Mouse (Mus musculus) thymus, adult 2 months (tissue): Measurements from ENCODE around the gene Gucy2d. TPM values are rescaled to one million over a fixed set of nuclear protein-coding genes. Genes with fewer than 3 reads are reported as not detected.

Experiments used
- DNase-seq: peaks from one replicate; pipeline ENCODE4 v3.0.0; 2021
- H3K27ac ChIP-seq: fragments of 200-500 bp; 2 replicates; pipeline ENCODE4 v1.5.1; 2012; ENCODE audit warnings: low read length, control low read depth; ENCODE audit not compliant: control insufficient read depth, insufficient read depth
- H3K27me3 ChIP-seq: fragments of 200-500 bp; 2 replicates; pipeline ENCODE4 v1.6.1; 2012; ENCODE audit warnings: mild to moderate bottlenecking, low read length, moderate library complexity, mixed read lengths; ENCODE audit not compliant: control insufficient read depth, insufficient read depth
- H3K36me3 ChIP-seq: fragments of 200-500 bp; 2 replicates; pipeline ENCODE4 v1.6.1; 2012; ENCODE audit warnings: mild to moderate bottlenecking, low read length, moderate library complexity; ENCODE audit not compliant: control insufficient read depth, insufficient read depth
- H3K4me1 ChIP-seq: fragments of 200-500 bp; replicated peaks from 2 replicates; pipeline ENCODE4 v1.6.1; 2012; ENCODE audit warnings: low read length; ENCODE audit not compliant: control insufficient read depth, insufficient read depth
- H3K4me3 ChIP-seq: fragments of 200-500 bp; 2 replicates; pipeline ENCODE4 v1.5.1; 2012; ENCODE audit warnings: mild to moderate bottlenecking, low read length, control low read depth, moderate library complexity; ENCODE audit not compliant: control insufficient read depth, insufficient read depth
- CTCF ChIP-seq: fragments of 200-500 bp; IDR thresholded peaks from 2 replicates; pipeline ENCODE4 v1.5.1; 2012; ENCODE audit warnings: mild to moderate bottlenecking, control low read depth, low read length, moderate library complexity, borderline replicate concordance; ENCODE audit not compliant: control insufficient read depth, poor library complexity, insufficient read depth; ENCODE audit errors: extremely low read depth
- POLR2A ChIP-seq: fragments of 200-500 bp; IDR thresholded peaks from 2 replicates; pipeline ENCODE4 v1.6.1; 2012; ENCODE audit warnings: mild to moderate bottlenecking, low read length, control low read depth, moderate library complexity; ENCODE audit not compliant: control insufficient read depth, poor library complexity, insufficient read depth; ENCODE audit errors: extremely low read depth
- WGBS: fragments of 180-500 bp; shearing (Covaris S2); methylation state at CpG from one replicate; pipeline ENCODE4 v1.1.7; 2018; 5-methylcytosine and 5-hydroxymethylcytosine counted together
- polyA plus RNA-seq: library from polyadenylated mRNA; depleted of rRNA; stranded (reverse); fragments of >200 nt; gene quantifications from 2 replicates; pipeline ENCODE4 v1.2.3, GENCODE M21; 2012

Gucy2d gene
- polyA plus RNA-seq, 1 experiment = 0.22 TPM

GRCm38 (mm10) chr7:98500470-98500869 is 60.3 kb downstream of the Gucy2d start:
- no peak for DNase-seq
- no peak for TF ChIP-seq POLR2A
- no peak for TF ChIP-seq CTCF
- Histone ChIP-seq H3K27ac (no peak overlapping the region), H3K27me3 (no peaks in the 10 kb centered on the region), H3K36me3 (no peaks in the 10 kb centered on the region), H3K4me1 (peaks cover 25% of the 10 kb centered on the region), H3K4me3 (no peak overlapping the region)
- 97% methylated on average over 3 of the region's 3 CpGs for WGBS

GRCm38 (mm10) chr7:98501078-98501477 is 60.9 kb downstream of the Gucy2d start:
- TF ChIP-seq CTCF = no peak
- no peak for TF ChIP-seq POLR2A
- Histone ChIP-seq H3K4me1 (peaks cover 25% of the 10 kb centered on the region), H3K27ac (no peak overlapping the region), H3K27me3 (no peaks in the 10 kb centered on the region), H3K36me3 (no peaks in the 10 kb centered on the region), H3K4me3 (no peak overlapping the region)
- WGBS = 96% methylated on average over 7 of the region's 7 CpGs
- no peak for DNase-seq

- Histone ChIP-seq H3K27ac (no peak overlapping the region), H3K36me3 (no peaks in the 10 kb centered on the region), H3K4me1 (peaks cover 25% of the 10 kb centered on the region), H3K4me3 (no peak overlapping the region), H3K27me3 (no peaks in the 10 kb centered on the region)
- WGBS = 87% methylated on average over 5 of the region's 5 CpGs
- TF ChIP-seq POLR2A (no peak), CTCF (no peak)
- no peak for DNase-seq
Observed at GRCm38 (mm10) chr7:98502921-98503320, 62.7 kb downstream of the Gucy2d start.

GRCm38 (mm10) chr7:98503951-98504647 is 63.9 kb downstream of the Gucy2d start:
- Histone ChIP-seq H3K4me1 (peaks cover 25% of the 10 kb centered on the region), H3K4me3 (no peak overlapping the region), H3K36me3 (no peaks in the 10 kb centered on the region), H3K27ac (no peak overlapping the region), H3K27me3 (no peaks in the 10 kb centered on the region)
- WGBS = 91% methylated on average over 6 of the region's 6 CpGs
- DNase-seq = no peak
- TF ChIP-seq CTCF = no peak
- no peak for TF ChIP-seq POLR2A

- Histone ChIP-seq H3K27ac (no peak overlapping the region), H3K4me1 (peaks cover 25% of the 10 kb centered on the region), H3K4me3 (no peak overlapping the region), H3K36me3 (no peaks in the 10 kb centered on the region), H3K27me3 (no peaks in the 10 kb centered on the region)
- WGBS = 71% methylated on average over 5 of the region's 5 CpGs
- TF ChIP-seq POLR2A (no peak), CTCF (no peak)
- DNase-seq = no peak
Observed at GRCm38 (mm10) chr7:98504726-98505314, 64.6 kb downstream of the Gucy2d start.

GRCm38 (mm10) chr7:98505664-98506063 is 65.4 kb downstream of the Gucy2d start:
- H3K27ac ChIP-seq = no peak overlapping the region
- H3K27me3 ChIP-seq = no peaks in the 10 kb centered on the region
- 91% methylated on average over 3 of the region's 3 CpGs for WGBS
- TF ChIP-seq POLR2A (no peak), CTCF (no peak)
- no peaks in the 10 kb centered on the region for H3K36me3 ChIP-seq
- H3K4me3 ChIP-seq = no peak overlapping the region
- peaks cover 16% of the 10 kb centered on the region for H3K4me1 ChIP-seq
- no peak for DNase-seq
